ENCODE assay signal across 27 mouse cellular contexts in the genomic region with DNA sequence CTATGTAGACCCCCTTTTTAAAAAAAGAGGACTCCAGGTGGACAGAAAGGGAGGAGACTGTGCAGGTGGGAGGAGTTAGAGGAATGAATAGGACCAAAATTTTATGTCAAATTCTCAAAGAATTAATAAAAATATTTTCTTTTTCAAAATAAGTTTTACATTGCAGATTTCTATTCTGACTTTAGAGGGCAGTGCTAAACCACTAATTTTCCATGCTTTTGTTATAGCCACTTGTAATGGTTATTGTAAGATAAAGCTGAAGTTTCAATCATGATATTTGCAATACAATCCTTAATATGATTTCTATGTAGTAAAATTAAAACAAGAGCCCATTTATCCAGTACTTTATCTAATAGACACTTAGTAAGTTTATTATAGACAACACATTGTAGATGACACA.
DNase-seq lines count a peak whose midpoint lies in the region; ATAC-seq and TF ChIP-seq lines count a peak whose summit lies in the region.
"Had no signal": no experiment of that assay in that cellular context is flagged by ENCODE, and none has a peak within 500 bp of the region (broad histone marks: within the 10 kb centered on the region; RNA-seq: fewer than 3 reads in every experiment).

No protein-coding gene starts in this region.

- H3K4me3 ChIP-seq in forebrain, embryonic 14.5 days (ENCODE audit: low read depth, low read length): no peak overlapping the region
- H3K4me3 ChIP-seq in forebrain, embryonic 15.5 days: no peak overlapping the region
- H3K4me3 ChIP-seq in lung, postnatal 0 days (ENCODE audit: low read depth, low read length): no peak overlapping the region
- H3K4me3 ChIP-seq: forebrain, embryonic 12.5 days; hindbrain, embryonic 13.5 days; limb, embryonic 12.5 days; liver, embryonic 12.5 days; midbrain, embryonic 10.5 days; neural tube, embryonic 13.5 days; stomach, embryonic 15.5 days had no signal

- H3K9ac ChIP-seq in forebrain, embryonic 14.5 days (ENCODE audit: low read length): no peak overlapping the region
- no peak overlapping the region for H3K9ac ChIP-seq in forebrain, embryonic 15.5 days (replicated peaks)
- H3K9ac ChIP-seq in lung, postnatal 0 days (replicated peaks; ENCODE audit: low read depth): no peak overlapping the region
- H3K9ac ChIP-seq: forebrain, embryonic 12.5 days; hindbrain, embryonic 13.5 days; limb, embryonic 12.5 days; liver, embryonic 12.5 days; lung, embryonic 14.5 days; neural tube, embryonic 13.5 days; stomach, embryonic 15.5 days had no signal

- no peaks in the 10 kb centered on the region for H3K4me1 ChIP-seq in forebrain, embryonic 14.5 days (ENCODE audit: control insufficient read depth, insufficient read depth, low read length)
- H3K4me1 ChIP-seq in forebrain, embryonic 15.5 days: no peaks in the 10 kb centered on the region; the same call in 1 of the 2 replicates
- no peaks in the 10 kb centered on the region for H3K4me1 ChIP-seq in lung, postnatal 0 days (ENCODE audit: insufficient read depth, low read depth, low read length)
- H3K4me1 ChIP-seq: forebrain, embryonic 12.5 days; hindbrain, embryonic 13.5 days; limb, embryonic 12.5 days; liver, embryonic 12.5 days; midbrain, embryonic 10.5 days; neural tube, embryonic 13.5 days; stomach, embryonic 15.5 days had no signal

- peaks cover 5% of the 10 kb centered on the region; the same call in 1 of the 2 replicates for H3K9me3 ChIP-seq in forebrain, embryonic 14.5 days (replicated peaks; ENCODE audit: control insufficient read depth, low read length)
- no peaks in the 10 kb centered on the region for H3K9me3 ChIP-seq in forebrain, embryonic 15.5 days
- no peaks in the 10 kb centered on the region for H3K9me3 ChIP-seq in lung, postnatal 0 days (ENCODE audit: low read length)
- H3K9me3 ChIP-seq: forebrain, embryonic 12.5 days; limb, embryonic 12.5 days; liver, embryonic 12.5 days; midbrain, embryonic 10.5 days; stomach, embryonic 15.5 days had no signal

- TF ChIP-seq EP300 in lung, postnatal 0 days (IDR thresholded peaks at IDR 0.05): no peak

- H3K27ac ChIP-seq in forebrain, embryonic 14.5 days (ENCODE audit: low read depth, low read length): no peak overlapping the region
- H3K27ac ChIP-seq in forebrain, embryonic 15.5 days (replicated peaks): no peak overlapping the region
- H3K27ac ChIP-seq in lung, postnatal 0 days (ENCODE audit: low read length): no peak overlapping the region
- H3K27ac ChIP-seq: forebrain, embryonic 12.5 days; hindbrain, embryonic 13.5 days; limb, embryonic 12.5 days; liver, embryonic 12.5 days; macrophage; midbrain, embryonic 10.5 days; neural tube, embryonic 13.5 days; stomach, embryonic 15.5 days had no signal

- peak; percentile 37 for DNase-seq in forebrain, embryonic 14.5 days (ENCODE audit: low spot score)
- DNase-seq in kidney, adult 9 months: peak; percentile 1
- no peak for DNase-seq in kidney, postnatal 25 days
- DNase-seq in retina, embryonic 14.5 days (ENCODE audit: low spot score): peak; percentile 5
- DNase-seq in retina, postnatal 1 day: no peak
- DNase-seq in ovary, adult 18-20 months (ENCODE audit: low spot score): no peak
- no peak for DNase-seq in lung, postnatal 0 days (ENCODE audit: low spot score)
- DNase-seq: adrenal gland, adult 2 months; B cell, adult 2 months; cerebellum, adult 11-12 months; cerebellum, postnatal 25 days; heart, postnatal 10 days; kidney, postnatal 10 days; lung, embryonic 14.5 days; right cerebral cortex, postnatal 25 days; thymus, adult 2 months had no signal

- no peak overlapping the region for H3K4me2 ChIP-seq in forebrain, embryonic 14.5 days (ENCODE audit: low read length)
- H3K4me2 ChIP-seq in forebrain, embryonic 15.5 days (replicated peaks): no peak overlapping the region
- no peak overlapping the region for H3K4me2 ChIP-seq in lung, postnatal 0 days (replicated peaks; ENCODE audit: low read depth, low read length)
- H3K4me2 ChIP-seq: forebrain, embryonic 12.5 days; heart, embryonic 11.5 days; hindbrain, embryonic 13.5 days; limb, embryonic 12.5 days; liver, embryonic 12.5 days; lung, embryonic 14.5 days; neural tube, embryonic 13.5 days; stomach, embryonic 15.5 days had no signal

- TF ChIP-seq CTCF in lung, postnatal 0 days (IDR thresholded peaks at IDR 0.05): no peak

- no peaks in the 10 kb centered on the region for H3K27me3 ChIP-seq in forebrain, embryonic 14.5 days (replicated peaks; ENCODE audit: control insufficient read depth, insufficient read depth, low read length)
- no peaks in the 10 kb centered on the region for H3K27me3 ChIP-seq in forebrain, embryonic 15.5 days
- H3K27me3 ChIP-seq in lung, postnatal 0 days (replicated peaks; ENCODE audit: insufficient read depth, low read length): no peaks in the 10 kb centered on the region
- H3K27me3 ChIP-seq: forebrain, embryonic 12.5 days; hindbrain, embryonic 13.5 days; limb, embryonic 12.5 days; liver, embryonic 12.5 days; neural tube, embryonic 13.5 days; stomach, embryonic 15.5 days had no signal

- ATAC-seq in forebrain, embryonic 14.5 days: no peak
- ATAC-seq in forebrain, embryonic 15.5 days (replicated peaks): no peak
- no peak for ATAC-seq in lung, postnatal 0 days
- ATAC-seq: intestine, embryonic 16.5 days; liver, embryonic 12.5 days had no signal

- no peaks in the 10 kb centered on the region for H3K36me3 ChIP-seq in forebrain, embryonic 14.5 days (ENCODE audit: control insufficient read depth, insufficient read depth, low read length)
- no peaks in the 10 kb centered on the region for H3K36me3 ChIP-seq in forebrain, embryonic 15.5 days
- no peaks in the 10 kb centered on the region for H3K36me3 ChIP-seq in lung, postnatal 0 days (ENCODE audit: insufficient read depth, low read length)
- H3K36me3 ChIP-seq: forebrain, embryonic 12.5 days; limb, embryonic 12.5 days; liver, embryonic 12.5 days; midbrain, embryonic 10.5 days; neural tube, embryonic 13.5 days; stomach, embryonic 15.5 days had no signal

Comparison
In these comparisons a context has a peak if more than half of its experiments do, and no peak if none do; other contexts are left out.
1. DNase-seq: peak in forebrain, embryonic 14.5 days (single experiment), kidney, adult 9 months (single experiment) and retina, embryonic 14.5 days (single experiment); none in kidney, postnatal 25 days (0 of 2), retina, postnatal 1 day (single experiment), ovary, adult 18-20 months (single experiment) and lung, postnatal 0 days (single experiment).